Mouse (Mus musculus): ENCODE data around the gene Bmp7.

DNA sequence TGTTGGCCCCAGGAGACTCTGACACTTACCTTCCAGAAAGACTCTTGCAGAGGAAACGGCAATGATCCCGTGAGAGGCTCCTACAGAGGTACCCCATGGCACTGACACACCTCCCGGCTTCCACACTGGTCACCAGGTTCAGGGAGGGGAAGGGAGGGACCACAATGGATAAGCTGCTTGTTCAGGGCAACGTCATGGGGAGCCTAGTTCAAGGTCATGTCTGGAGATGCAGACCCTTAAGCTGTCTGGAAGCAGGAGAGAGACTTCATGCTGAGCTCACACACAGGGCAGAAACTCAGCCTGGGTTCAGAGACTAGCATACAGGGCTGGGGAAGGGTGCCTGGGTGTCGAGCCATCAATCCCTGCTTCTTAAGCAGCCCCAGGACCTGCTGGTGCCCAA, 73.8 kb downstream of the Bmp7 start:
- TF ChIP-seq CTCF (IDR thresholded peaks at IDR 0.05; ENCODE audit: low read depth) = no peak
- no peak for TF ChIP-seq EP300 (IDR thresholded peaks at IDR 0.05; ENCODE audit: low read depth)
